Mouse (Mus musculus) bone marrow, adult 2 months (tissue): ENCODE data around the gene Tyro3. TPM values are rescaled to one million over a fixed set of nuclear protein-coding genes. Genes with fewer than 3 reads are reported as not detected.

Experiments used
- H3K27ac ChIP-seq: fragments of 200-500 bp; 2 replicates; pipeline ENCODE4 v1.5.1; 2012; ENCODE audit warnings: low read depth, mild to moderate bottlenecking, control low read depth, inconsistent platforms, low read length; ENCODE audit not compliant: control insufficient read depth, poor library complexity, insufficient read depth
- H3K4me1 ChIP-seq: fragments of 200-500 bp; 2 replicates; pipeline ENCODE4 v1.6.1; 2011; ENCODE audit warnings: low read length; ENCODE audit not compliant: control insufficient read depth, insufficient read depth
- H3K4me3 ChIP-seq: fragments of 200-500 bp; replicated peaks from 2 replicates; pipeline ENCODE3; 2011; ENCODE audit warnings: mild to moderate bottlenecking, low read depth, low read length, control low read depth; ENCODE audit not compliant: control insufficient read depth
- CTCF ChIP-seq: fragments of 200-500 bp; IDR thresholded peaks from 2 replicates; pipeline ENCODE4 v1.5.1; 2011; ENCODE audit warnings: low read length, control low read depth; ENCODE audit not compliant: control insufficient read depth, insufficient read depth
- POLR2A ChIP-seq: fragments of 200-500 bp; IDR thresholded peaks from 2 replicates; pipeline ENCODE4 v1.6.1; 2011; ENCODE audit warnings: low read depth, mild to moderate bottlenecking, control low read depth, low read length, borderline replicate concordance; ENCODE audit not compliant: control insufficient read depth
- WGBS: fragments of 180-500 bp; shearing (Covaris S2); methylation state at CpG from one replicate; pipeline ENCODE4 v1.1.7; 2018; 5-methylcytosine and 5-hydroxymethylcytosine counted together
- polyA plus RNA-seq: library from polyadenylated mRNA; stranded (reverse); fragments of >200 nt; gene quantifications from 2 replicates; pipeline ENCODE4 v1.2.4, GENCODE M21; 2011; ENCODE audit warnings: low replicate concordance; ENCODE audit not compliant: missing spikeins, insufficient read depth, insufficient read length

Gene Tyro3
- polyA plus RNA-seq, 1 experiment, result 0.75 TPM

DNA sequence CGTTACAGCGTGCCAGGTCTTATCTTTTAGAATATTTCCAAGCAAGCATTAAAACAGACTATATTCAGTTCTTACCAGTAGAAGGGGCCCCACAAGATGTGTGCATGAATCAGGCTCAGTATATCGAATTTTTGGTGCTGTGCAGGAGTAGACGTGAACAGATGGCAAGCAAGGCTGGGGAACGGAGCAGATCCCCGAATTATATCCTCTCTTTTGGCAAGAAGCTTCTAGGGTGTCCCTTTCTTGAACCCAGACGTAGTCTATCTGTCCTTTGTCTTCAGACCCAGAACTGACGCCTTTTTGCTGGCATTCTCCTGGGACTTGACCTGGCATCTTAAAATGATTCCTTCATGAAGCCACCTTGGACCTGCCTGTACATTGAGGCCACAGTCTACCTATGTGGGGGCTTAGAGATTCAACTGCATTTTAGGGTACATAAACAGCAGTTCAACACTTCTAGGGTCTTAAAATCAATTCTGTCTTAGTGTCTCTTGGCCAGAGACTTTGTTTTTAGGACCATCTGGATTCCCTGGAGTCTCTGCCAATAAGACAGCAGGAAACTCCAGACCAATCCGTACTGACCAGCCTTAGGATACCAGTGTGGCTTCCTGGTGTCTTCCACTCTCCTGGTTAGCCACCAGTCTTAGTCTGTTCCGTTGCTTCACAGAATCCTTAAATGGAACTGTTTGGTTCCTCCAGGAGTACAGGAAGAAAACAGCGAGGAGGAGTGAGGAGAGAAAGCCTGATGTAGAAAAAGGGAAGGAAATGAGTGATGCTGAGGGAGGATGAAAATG is 41.0 kb downstream of the Tyro3 start:
- Histone ChIP-seq H3K4me3 (no peak overlapping the region), H3K4me1 (no peaks in the 10 kb centered on the region), H3K27ac (no peak overlapping the region)
- 59% methylated on average over 11 of the region's 11 CpGs for WGBS
- no peak for TF ChIP-seq POLR2A
- TF ChIP-seq CTCF, result no peak

DNA sequence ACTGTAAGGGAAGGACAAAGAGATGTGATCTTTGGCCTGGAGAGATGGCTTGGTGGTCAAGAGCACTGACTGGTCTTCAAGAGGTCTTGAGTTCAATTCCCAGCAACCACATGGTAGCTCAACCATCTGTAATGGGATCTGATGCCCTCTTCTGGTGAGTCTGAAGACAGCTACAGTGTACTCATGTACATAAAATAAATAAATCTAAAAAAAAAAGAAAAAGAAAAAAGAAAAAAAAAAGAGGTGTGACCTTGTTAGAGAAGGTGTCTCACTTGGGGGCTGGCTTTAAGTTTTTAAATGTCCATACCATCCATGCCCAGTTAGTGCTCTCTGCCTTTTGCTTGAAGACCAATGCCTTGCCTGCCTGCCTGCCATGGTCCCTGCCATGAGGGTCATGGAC is 42.5 kb downstream of the Tyro3 start:
- no peak for TF ChIP-seq POLR2A
- no peak for TF ChIP-seq CTCF
- H3K4me3 ChIP-seq, result no peak overlapping the region
- no peak overlapping the region for H3K27ac ChIP-seq
- H3K4me1 ChIP-seq, result no peaks in the 10 kb centered on the region

DNA sequence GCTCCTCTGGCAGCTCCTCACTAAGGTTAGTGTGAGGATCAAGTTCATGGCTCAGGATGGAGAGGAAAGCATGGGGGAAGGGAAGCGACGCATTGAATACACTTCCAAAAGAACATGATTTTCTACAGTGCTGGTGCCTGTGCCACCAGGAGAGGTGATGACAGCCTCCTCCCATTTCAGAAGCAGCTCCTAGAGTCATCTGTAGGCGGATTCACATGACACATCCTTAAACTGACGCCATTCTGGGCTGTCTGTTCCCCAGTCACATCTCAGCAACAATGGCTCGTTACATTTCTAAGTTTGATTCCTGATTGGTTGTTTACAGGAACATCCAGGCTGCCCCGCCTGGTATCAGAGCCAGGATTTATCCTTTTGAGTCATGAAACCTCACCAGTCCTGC is 44.5 kb downstream of the Tyro3 start:
- Histone ChIP-seq H3K4me3 (no peak overlapping the region), H3K4me1 (no peaks in the 10 kb centered on the region), H3K27ac (no peak overlapping the region)
- 79% methylated on average over 6 of the region's 6 CpGs for WGBS
- TF ChIP-seq CTCF (no peak), POLR2A (no peak)

DNA sequence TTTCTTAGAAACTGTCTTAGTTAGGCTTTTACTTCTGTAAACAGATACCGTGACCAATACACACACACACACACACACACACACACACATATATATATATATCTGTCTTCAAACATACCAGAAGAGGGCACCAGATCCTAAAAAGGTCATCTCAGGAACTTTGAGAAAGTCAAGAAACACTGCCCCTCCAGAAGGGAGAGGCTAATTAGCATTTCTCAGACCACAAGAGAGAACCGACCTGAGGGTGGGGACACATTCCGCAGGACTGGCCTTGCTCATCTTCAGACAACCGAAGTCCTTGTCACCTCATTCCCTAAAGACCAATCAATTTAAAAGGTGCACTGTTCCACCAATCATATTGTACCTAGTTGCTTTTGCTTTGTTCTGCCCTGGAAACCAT is 46.0 kb downstream of the Tyro3 start:
- H3K4me3 ChIP-seq, result no peak overlapping the region
- WGBS, result 79% methylated on average over 4 of the region's 4 CpGs
- TF ChIP-seq POLR2A, result no peak
- TF ChIP-seq CTCF, result no peak
- no peak overlapping the region for H3K27ac ChIP-seq
- no peaks in the 10 kb centered on the region for H3K4me1 ChIP-seq

DNA sequence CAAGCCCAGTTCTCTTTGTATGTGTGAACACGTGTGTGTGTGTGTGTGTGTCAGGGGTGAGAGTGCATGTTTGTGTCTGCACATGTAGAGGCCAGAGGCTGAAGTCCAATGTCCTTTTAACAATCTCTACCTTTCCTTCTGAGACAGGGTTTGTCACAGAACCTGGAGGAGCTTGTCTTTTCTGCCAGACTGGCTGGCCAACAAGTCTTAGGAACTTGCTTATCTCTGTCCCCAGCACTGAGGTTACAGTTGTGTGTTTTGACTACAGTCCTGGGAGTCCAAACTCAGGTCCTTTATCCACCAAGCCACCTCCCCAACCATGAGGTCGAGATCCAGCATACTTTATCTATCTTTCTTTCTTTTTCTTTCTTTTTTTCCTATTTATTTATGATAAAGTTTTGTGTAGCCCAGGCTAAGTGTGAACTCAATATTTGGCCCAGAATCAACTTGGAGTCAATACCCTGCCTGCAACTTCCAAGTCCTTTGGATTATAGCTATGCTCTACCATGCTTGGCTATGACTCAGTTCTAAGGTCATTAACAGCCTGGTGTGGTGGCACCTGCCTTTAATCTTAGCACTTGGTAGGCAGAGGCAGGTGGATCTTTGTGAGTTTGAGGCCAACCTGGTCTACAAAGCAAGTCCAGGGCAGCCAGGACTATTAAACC is 48.5 kb downstream of the Tyro3 start:
- H3K4me3 ChIP-seq, result no peak overlapping the region
- 70% methylated on average over 2 of the region's 2 CpGs for WGBS
- H3K4me1 ChIP-seq, result no peaks in the 10 kb centered on the region
- no peak overlapping the region for H3K27ac ChIP-seq
- no peak for TF ChIP-seq POLR2A
- TF ChIP-seq CTCF, result no peak

DNA sequence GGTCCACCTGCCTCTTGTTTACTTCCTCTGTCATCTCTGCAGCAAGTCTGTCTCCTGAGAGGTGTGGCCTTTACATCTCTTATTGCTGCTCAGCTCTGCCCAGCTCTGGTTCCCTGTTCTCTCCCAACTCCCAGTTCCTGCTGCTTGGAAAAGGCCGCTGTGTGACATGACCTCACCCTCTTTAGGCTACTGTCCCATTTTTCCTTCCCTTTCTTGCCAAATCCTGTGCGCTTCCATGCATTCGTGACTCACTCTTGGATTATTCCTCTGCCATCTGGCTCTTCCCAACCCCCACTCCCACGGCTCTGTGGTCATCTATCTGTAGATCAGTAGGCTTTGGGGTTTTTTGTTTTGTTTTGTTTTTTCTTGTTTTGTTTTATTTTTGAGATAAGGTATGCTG is 49.4 kb downstream of the Tyro3 start:
- WGBS, result 67% methylated on average over 4 of the region's 4 CpGs
- Histone ChIP-seq H3K4me3 (no peak overlapping the region), H3K4me1 (no peaks in the 10 kb centered on the region), H3K27ac (no peak overlapping the region)
- TF ChIP-seq POLR2A (no peak), CTCF (no peak)

DNA sequence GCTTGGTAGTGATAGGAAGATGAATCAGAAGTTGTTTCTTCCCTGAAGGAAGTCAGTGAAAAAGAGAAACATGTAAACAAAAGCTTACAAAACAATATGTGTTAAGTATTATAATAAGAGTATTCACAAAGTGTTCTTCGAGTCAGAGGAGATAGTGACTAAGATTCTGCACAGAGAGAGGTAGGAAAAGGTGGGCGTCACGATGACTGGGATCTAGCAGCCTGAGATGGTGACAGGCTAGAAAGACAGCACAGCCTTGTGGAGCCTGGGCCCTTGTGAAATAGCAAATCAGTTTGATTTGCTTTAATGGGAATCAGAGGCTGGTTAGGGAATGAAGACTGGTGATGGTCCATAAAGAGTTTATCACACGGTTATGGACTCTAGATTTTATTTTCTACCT is 56.3 kb downstream of the Tyro3 start:
- no peak overlapping the region for H3K27ac ChIP-seq
- H3K4me3 ChIP-seq, result no peak overlapping the region
- TF ChIP-seq POLR2A (no peak), CTCF (no peak)
- H3K4me1 ChIP-seq, result no peaks in the 10 kb centered on the region
- WGBS, result 82% methylated on average over 4 of the region's 4 CpGs

DNA sequence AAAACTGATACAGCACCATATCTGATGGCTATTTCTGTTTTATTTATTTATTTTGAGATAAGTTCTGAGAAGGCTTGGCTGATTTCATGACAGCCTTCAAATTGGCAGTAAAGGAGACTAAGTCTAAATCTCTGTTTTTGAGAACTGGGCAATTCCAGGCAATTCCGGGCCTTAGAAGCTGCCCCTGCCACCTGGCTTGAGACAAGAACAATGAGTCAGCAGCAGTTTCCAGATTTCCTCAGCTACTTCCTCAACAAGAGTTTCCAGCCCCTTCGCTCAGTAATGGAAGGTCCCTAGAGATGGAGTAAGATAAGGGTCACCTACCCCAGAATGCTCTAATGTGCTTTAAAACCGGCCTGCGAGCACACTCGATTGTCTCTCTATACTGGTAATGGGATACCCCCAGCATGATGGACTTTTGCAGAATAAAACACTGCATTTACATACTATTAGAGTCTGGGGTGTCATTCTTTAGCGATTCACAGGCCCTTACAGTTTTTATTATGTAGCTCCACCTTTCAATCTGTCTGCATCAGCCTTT is 57.8 kb downstream of the Tyro3 start:
- Histone ChIP-seq H3K4me3 (no peak overlapping the region), H3K27ac (no peak overlapping the region), H3K4me1 (no peaks in the 10 kb centered on the region)
- WGBS, result 69% methylated on average over 6 of the region's 6 CpGs
- TF ChIP-seq POLR2A (no peak), CTCF (no peak)
